Mouse (Mus musculus) cerebellum, postnatal 25 days (tissue): Measurements from ENCODE around the gene Gm4297.
"Not testable (repeated sequence)": the region's sequence is repeated elsewhere in the genome, so short reads cannot be mapped to it uniquely, and the experiment has no call there.

Experiments
- DNase-seq, 2 experiments: peaks; one replicate each; pipeline ENCODE4 v3.0.0; 2021; ENCODE audit warnings: mixed read lengths in 2 of 2

Gm4297 gene

GRCm38 (mm10) chrX:24574795-24575194 is at the start of gene Gm4297:
TSS of gene Gm4297 (minus strand) at chrX:24574895.
- not testable (repeated sequence) for DNase-seq
